Mouse (Mus musculus) embryonic facial prominence, embryonic 14.5 days (tissue): ENCODE results near the gene Snrk. TPM values are rescaled to one million over a fixed set of nuclear protein-coding genes. Genes with fewer than 3 reads are reported as not detected.

Source experiments
- ATAC-seq: fragments of 200-750 bp; cut with Nextera tagmentation; 2 replicates; pipeline ENCODE4 v1.8.0; 2017; ENCODE audit warnings: low read depth, moderate number of reproducible peaks, moderate TSS enrichment
- DNase-seq: peaks from one replicate; pipeline ENCODE4 v3.0.0-alpha.2; 2015; ENCODE audit warnings: low spot score
- H3K27ac ChIP-seq: fragments of 300-500 bp; sonication (generic); replicated peaks from 2 replicates; pipeline ENCODE4 v1.5.1; 2014; ENCODE audit warnings: low read depth, mild to moderate bottlenecking, low read length, moderate library complexity
- H3K27me3 ChIP-seq: fragments of 300-500 bp; sonication (generic); replicated peaks from 2 replicates; pipeline ENCODE4 v1.6.1; 2014; ENCODE audit warnings: low read length; ENCODE audit not compliant: control insufficient read depth, insufficient read depth
- H3K36me3 ChIP-seq: fragments of 300-500 bp; sonication (generic); 2 replicates; pipeline ENCODE4 v1.6.1; 2014; ENCODE audit warnings: low read length, mixed read lengths; ENCODE audit not compliant: control insufficient read depth, insufficient read depth
- H3K4me1 ChIP-seq: fragments of 300-500 bp; sonication (generic); 2 replicates; pipeline ENCODE4 v1.6.1; 2014; ENCODE audit warnings: antibody characterized with exemption, low read length; ENCODE audit not compliant: control insufficient read depth, insufficient read depth
- H3K4me2 ChIP-seq: fragments of 300-500 bp; sonication (generic); 2 replicates; pipeline ENCODE4 v1.6.1; 2014; ENCODE audit warnings: low read depth, mild to moderate bottlenecking, low read length, moderate library complexity, mixed read lengths
- H3K4me3 ChIP-seq: fragments of 300-500 bp; sonication (generic); 2 replicates; pipeline ENCODE4 v1.5.1; 2014; ENCODE audit warnings: low read depth, mild to moderate bottlenecking, low read length
- H3K9ac ChIP-seq: fragments of 300-500 bp; sonication (generic); 2 replicates; pipeline ENCODE4 v1.6.1; 2014; ENCODE audit warnings: low read depth, mild to moderate bottlenecking, low read length, moderate library complexity, mixed read lengths
- H3K9me3 ChIP-seq: fragments of 300-500 bp; sonication (generic); 2 replicates; pipeline ENCODE4 v1.6.1; 2016; ENCODE audit warnings: low read length; ENCODE audit not compliant: control insufficient read depth
- WGBS: fragments of 180-500 bp; shearing (Covaris S2); extraction: QIAGEN DNeasy Blood & Tissue Kit; methylation state at CpG from one replicate; pipeline ENCODE4 v1.1.7; 2014; 5-methylcytosine and 5-hydroxymethylcytosine counted together
- polyA plus RNA-seq: library from polyadenylated mRNA; unstranded; fragments of >200 nt; fragmentation: Nextera tagmentation; extraction: Ambion mirVana; gene quantifications from 2 replicates; pipeline ENCODE4 v1.2.1, GENCODE M21; 2014

The Snrk gene
- polyA plus RNA-seq, 1 experiment from 2014 or later, result 42.4 TPM

GRCm38 (mm10) chr9:122143219-122143618, 26.2 kb downstream of the Snrk start:
- no peak overlapping the region for H3K4me3 ChIP-seq
- no peak for ATAC-seq
- no peak overlapping the region for H3K4me2 ChIP-seq
- H3K27ac ChIP-seq, result no peak overlapping the region
- no peaks in the 10 kb centered on the region for H3K27me3 ChIP-seq
- no peaks in the 10 kb centered on the region for H3K9me3 ChIP-seq
- H3K4me1 ChIP-seq, result peaks cover 4% of the 10 kb centered on the region; the same call in 1 of the 2 replicates
- WGBS, result 52% methylated on average over 1 of the region's 1 CpGs
- peak; percentile 10 for DNase-seq
- peaks cover 37% of the 10 kb centered on the region for H3K36me3 ChIP-seq
- no peak overlapping the region for H3K9ac ChIP-seq

- no peak for ATAC-seq
- Histone ChIP-seq H3K9me3 (no peaks in the 10 kb centered on the region), H3K27me3 (no peaks in the 10 kb centered on the region), H3K4me1 (peaks cover 4% of the 10 kb centered on the region; the same call in 1 of the 2 replicates), H3K4me3 (no peak overlapping the region), H3K36me3 (peaks cover 30% of the 10 kb centered on the region), H3K4me2 (no peak overlapping the region), H3K27ac (no peak overlapping the region), H3K9ac (no peak overlapping the region)
- WGBS, result 87% methylated on average over 3 of the region's 3 CpGs
- DNase-seq, result no peak
Observed at GRCm38 (mm10) chr9:122144776-122145175, 27.7 kb downstream of the Snrk start.

DNA sequence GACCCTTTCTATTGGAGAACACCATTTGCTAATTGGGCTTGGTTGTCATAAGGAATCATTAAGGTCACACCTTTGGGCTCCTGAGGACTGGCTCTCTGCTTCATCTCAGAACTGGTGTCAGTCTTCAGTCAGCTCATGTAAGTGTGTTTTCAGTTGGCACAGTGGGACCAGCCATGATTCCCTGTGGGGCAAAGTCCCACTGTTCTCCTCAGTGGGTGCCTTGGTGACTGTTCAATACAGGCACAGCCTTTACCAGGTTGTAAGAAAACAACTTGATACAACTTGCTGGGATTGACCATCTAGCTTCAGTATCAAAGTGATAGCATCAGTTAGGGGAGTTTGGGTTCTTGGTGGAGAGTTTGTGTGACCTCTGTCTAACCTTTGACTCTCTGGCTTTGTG, 28.6 kb downstream of the Snrk start:
- Histone ChIP-seq H3K36me3 (peaks cover 30% of the 10 kb centered on the region), H3K4me3 (no peak overlapping the region), H3K9me3 (no peaks in the 10 kb centered on the region), H3K4me2 (no peak overlapping the region), H3K4me1 (peaks cover 4% of the 10 kb centered on the region; the same call in 1 of the 2 replicates), H3K9ac (no peak overlapping the region), H3K27ac (no peak overlapping the region), H3K27me3 (no peaks in the 10 kb centered on the region)
- ATAC-seq (no peak), DNase-seq (no peak)

- H3K4me1 ChIP-seq, result peaks cover 4% of the 10 kb centered on the region; the same call in 1 of the 2 replicates
- no peak overlapping the region for H3K4me2 ChIP-seq
Observed at GRCm38 (mm10) chr9:122146124-122146870, 29.2 kb downstream of the Snrk start.

DNA sequence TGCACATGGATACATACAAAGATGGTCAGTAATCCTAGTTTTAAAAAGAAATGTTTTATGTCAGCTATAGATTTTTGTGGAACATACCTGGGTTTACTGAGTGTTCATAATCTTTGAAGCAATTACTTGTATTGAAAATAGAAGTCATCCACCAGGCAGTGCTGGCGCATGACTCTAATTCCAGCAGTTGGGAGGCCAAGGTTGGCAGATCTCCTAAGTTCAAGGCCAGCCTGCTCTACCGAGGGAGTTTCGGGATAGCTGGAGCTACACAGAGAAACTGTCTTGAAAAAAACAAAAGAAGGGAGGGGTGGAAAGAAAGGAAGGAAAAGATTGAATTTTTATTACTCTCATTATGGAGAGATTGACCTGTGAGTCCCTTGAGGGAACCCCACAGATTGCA, 31.3 kb downstream of the Snrk start:
- Histone ChIP-seq H3K36me3 (peaks cover 30% of the 10 kb centered on the region), H3K9me3 (no peaks in the 10 kb centered on the region), H3K4me3 (no peak overlapping the region), H3K9ac (no peak overlapping the region), H3K4me2 (no peak overlapping the region), H3K27ac (no peak overlapping the region), H3K27me3 (no peaks in the 10 kb centered on the region), H3K4me1 (peaks cover 4% of the 10 kb centered on the region; the same call in 1 of the 2 replicates)
- no peak for DNase-seq
- 85% methylated on average over 3 of the region's 3 CpGs for WGBS
- no peak for ATAC-seq

More at GRCm38 (mm10) chr9:122146124-122146870, 29.2 kb downstream of the Snrk start:
- DNase-seq (no peak), ATAC-seq (no peak)
- 69% methylated on average over 4 of the region's 4 CpGs for WGBS
- no peak overlapping the region for H3K9ac ChIP-seq
- H3K27ac ChIP-seq, result no peak overlapping the region
- H3K36me3 ChIP-seq, result peaks cover 30% of the 10 kb centered on the region
- no peaks in the 10 kb centered on the region for H3K27me3 ChIP-seq
- H3K4me3 ChIP-seq, result no peak overlapping the region
- H3K9me3 ChIP-seq, result no peaks in the 10 kb centered on the region

DNA sequence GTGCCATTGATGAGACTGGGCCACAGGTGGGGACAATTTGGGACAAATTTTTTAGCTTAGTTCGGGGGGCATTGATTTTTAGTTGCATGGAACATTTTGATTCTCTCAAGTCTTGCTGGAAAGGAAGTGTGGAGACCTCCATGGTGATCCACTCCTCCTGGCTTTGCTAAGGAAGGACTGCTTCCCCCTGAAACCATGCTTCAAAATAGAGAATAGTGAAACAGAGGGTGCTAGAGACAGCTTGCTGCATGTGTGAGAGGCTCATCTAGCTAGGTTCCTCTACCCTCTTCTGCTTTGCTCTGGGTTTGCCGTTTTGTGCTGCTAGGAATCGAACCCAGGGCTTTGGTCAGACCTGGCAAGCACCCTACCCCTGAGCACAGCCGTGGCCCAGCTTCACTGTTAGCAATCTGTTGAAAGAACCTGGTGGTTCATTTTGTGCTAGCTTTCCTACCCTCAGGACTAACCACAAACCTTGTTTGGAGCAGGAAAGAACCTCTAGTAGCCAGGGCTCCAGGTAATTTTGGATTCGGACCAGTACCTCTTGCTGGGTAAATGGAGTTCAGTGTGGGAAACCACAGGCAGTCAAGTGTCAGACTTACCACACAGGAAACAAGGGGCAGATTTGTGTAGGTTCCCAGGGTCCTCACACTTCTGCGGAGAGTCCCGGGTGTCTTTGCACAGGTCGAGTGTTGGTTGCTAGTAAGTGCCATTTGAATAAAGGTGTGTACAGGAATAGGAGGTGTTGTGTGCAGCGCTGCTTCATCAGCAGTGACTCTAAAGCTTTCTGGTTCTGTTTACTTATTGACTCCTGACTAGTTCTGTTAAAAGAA, 33.1 kb downstream of the Snrk start:
- Histone ChIP-seq H3K36me3 (peaks cover 13% of the 10 kb centered on the region), H3K27ac (no peak overlapping the region)
- WGBS, result 78% methylated on average over 9 of the region's 9 CpGs

DNA sequence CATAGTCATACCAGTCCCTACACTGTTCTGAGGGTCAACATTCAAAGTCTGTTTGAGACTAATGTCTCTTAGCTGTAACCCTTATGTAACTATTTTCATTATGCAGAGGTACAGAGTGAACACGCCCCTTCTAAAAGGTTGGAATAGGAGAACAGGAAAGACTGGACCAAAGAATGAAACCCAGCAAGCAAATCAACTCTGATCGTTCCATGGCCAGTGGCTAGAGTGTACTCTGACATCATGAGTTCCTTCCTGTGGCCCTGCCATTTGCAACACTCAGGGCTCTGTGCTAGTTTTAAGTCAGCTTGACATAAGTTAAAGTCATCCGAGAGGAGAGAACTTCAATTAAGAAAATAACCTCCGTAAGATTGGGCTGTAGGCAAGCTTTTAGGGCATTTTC, 35.0 kb downstream of the Snrk start:
- no peaks in the 10 kb centered on the region for H3K9me3 ChIP-seq
- 91% methylated on average over 4 of the region's 4 CpGs for WGBS
- peaks cover 18% of the 10 kb centered on the region for H3K36me3 ChIP-seq
- ATAC-seq (no peak), DNase-seq (no peak)
- no peaks in the 10 kb centered on the region for H3K27me3 ChIP-seq
- H3K27ac ChIP-seq, result no peak overlapping the region
- no peak overlapping the region for H3K9ac ChIP-seq
- no peak overlapping the region for H3K4me2 ChIP-seq
- no peaks in the 10 kb centered on the region for H3K4me1 ChIP-seq
- H3K4me3 ChIP-seq, result no peak overlapping the region

More for the DNA sequence above, 33.1 kb downstream of the Snrk start:
- no peak overlapping the region for H3K4me2 ChIP-seq
- H3K27me3 ChIP-seq, result no peaks in the 10 kb centered on the region
- ATAC-seq, result no peak
- no peaks in the 10 kb centered on the region for H3K9me3 ChIP-seq
- DNase-seq, result no peak
- peaks cover 4% of the 10 kb centered on the region; the same call in 1 of the 2 replicates for H3K4me1 ChIP-seq
- no peak overlapping the region for H3K9ac ChIP-seq
- no peak overlapping the region for H3K4me3 ChIP-seq

DNA sequence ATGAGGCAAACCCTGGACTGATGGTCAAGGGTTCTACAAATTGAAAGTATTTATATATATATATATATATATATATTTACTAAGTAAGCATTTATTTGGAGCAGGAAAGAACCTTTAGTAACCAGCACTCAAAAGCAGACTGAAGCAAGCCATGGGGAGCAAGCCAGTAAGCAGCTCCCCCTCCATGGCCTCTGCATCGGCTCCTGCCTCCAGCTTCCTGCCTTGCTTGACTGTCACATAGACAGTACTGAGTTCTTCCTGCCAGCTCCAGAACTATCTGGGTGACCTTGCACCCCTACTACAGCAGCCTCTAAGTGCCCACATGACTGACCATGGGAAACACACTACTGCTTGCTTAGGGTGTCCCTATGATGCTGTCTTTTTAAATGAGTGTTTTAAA, 35.4 kb downstream of the Snrk start:
- H3K9ac ChIP-seq, result no peak overlapping the region
- WGBS, result 89% methylated on average over 1 of the region's 1 CpGs
- H3K27ac ChIP-seq, result no peak overlapping the region
- DNase-seq, result no peak
- H3K27me3 ChIP-seq, result no peaks in the 10 kb centered on the region
- H3K4me1 ChIP-seq, result no peaks in the 10 kb centered on the region
- peaks cover 23% of the 10 kb centered on the region for H3K36me3 ChIP-seq
- H3K4me2 ChIP-seq, result no peak overlapping the region
- no peak overlapping the region for H3K4me3 ChIP-seq
- no peaks in the 10 kb centered on the region for H3K9me3 ChIP-seq
- ATAC-seq, result no peak
